Mouse (Mus musculus): Measurements from ENCODE around the gene Parp11.

DNA sequence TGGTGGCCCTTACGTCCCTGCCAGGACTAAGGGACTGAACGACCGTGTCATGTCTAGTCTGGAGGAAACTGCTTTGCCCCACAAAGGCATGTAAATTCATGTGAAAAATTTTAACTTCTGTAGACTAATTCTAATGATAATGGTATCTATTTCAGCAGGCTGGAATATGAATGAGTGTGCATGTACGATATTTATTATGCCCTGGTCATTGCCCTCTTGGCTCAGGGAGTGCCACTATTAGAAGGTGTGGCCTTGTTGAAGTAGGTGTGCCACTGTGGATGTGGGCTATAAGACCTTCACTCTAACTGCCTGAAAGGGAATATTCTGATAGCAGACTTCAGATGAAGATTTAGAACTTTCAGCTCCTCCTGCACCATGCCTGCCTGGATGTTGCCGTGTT, 85.7 kb downstream of the Parp11 start:
- no peak for TF ChIP-seq CTCF (IDR thresholded peaks at IDR 0.05; ENCODE audit: extremely low read depth, insufficient read depth, insufficient read length, insufficient replicate concordance)
- no peak for TF ChIP-seq POLR2A (IDR thresholded peaks at IDR 0.05; ENCODE audit: low read depth, low read length)

All from spleen, adult 2 months (tissue).